Mouse (Mus musculus) myocyte (in vitro differentiated cells): ENCODE data around the gene Col17a1.

Source experiments
- CEBPB ChIP-seq: IDR thresholded peaks from 2 replicates; pipeline ENCODE4 v1.6.1; 2011; ENCODE audit warnings: mild to moderate bottlenecking, moderate library complexity; ENCODE audit not compliant: poor library complexity, insufficient read depth, severe bottlenecking
- MAX ChIP-seq: IDR thresholded peaks from one replicate; pipeline ENCODE4 v1.6.1; 2011; ENCODE audit warnings: low read depth, mild to moderate bottlenecking, control low read depth
- MYOD1 ChIP-seq, 3 experiments: IDR thresholded peaks; one replicate each; pipeline ENCODE4 v1.6.1; 2011; ENCODE audit warnings: control low read depth in 2 of 3, low read depth in 2 of 3, mild to moderate bottlenecking in 2 of 3, moderate library complexity in 1 of 3; ENCODE audit not compliant: insufficient read length in 2 of 3, control insufficient read depth in 1 of 3
- POLR2A ChIP-seq: IDR thresholded peaks from one replicate; pipeline ENCODE4 v1.6.1; 2011; ENCODE audit warnings: low read depth, mild to moderate bottlenecking, control low read depth, moderate library complexity; ENCODE audit not compliant: insufficient read length
- POLR2AphosphoS2 ChIP-seq: IDR thresholded peaks from one replicate; pipeline ENCODE4 v1.6.1; 2011; ENCODE audit warnings: low read depth, control low read depth; ENCODE audit not compliant: insufficient read length
- TCF12 ChIP-seq: IDR thresholded peaks from one replicate; pipeline ENCODE4 v1.6.1; 2011; ENCODE audit warnings: mild to moderate bottlenecking, control low read depth; ENCODE audit not compliant: poor library complexity, insufficient read depth, severe bottlenecking
- USF1 ChIP-seq: IDR thresholded peaks from one replicate; pipeline ENCODE4 v1.6.1; 2011; ENCODE audit warnings: low read depth, mild to moderate bottlenecking, control low read depth, moderate library complexity

DNA sequence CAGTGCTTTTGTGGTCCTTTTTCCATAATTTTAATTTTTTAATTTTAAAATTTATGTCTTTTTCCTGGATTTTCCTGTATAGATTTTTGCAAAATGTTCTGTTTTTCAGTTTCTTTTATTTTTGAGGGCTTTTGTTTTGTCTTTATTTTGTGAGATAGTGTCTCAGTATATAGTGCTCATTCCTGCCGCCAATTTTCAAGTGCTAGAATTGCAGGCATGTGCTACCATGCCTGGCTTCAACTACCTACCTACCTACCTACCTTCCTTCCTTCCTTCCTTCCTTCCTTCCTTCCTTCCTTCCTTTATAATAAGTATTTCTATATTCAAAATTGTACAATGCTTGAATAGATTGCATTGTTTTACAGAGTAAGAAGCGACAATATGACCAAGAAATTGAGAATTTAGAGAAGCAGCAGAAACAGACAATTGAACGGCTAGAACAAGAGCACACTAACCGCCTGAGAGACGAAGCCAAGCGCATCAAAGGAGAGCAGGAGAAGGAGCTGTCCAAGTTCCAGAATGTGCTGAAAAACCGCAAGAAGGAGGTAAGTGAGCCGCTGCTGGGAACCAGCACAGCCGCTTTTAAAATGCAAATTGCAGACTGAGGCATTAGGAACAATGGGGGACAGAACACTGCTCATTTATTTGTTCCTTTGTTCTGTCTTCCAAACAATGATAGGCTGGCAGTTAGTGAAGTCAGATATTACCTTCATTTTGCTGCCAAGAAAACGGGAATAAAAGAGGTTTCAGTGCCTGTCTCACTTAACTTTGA lies 66.8 kb downstream of the Col17a1 start:
- TF ChIP-seq POLR2AphosphoS2 (no peak), POLR2A (no peak), CEBPB (no peak), MAX (no peak), USF1 (no peak), TCF12 (no peak), MYOD1 (IDR thresholded peaks at IDR 0.05; ENCODE audit: control insufficient read depth in 1 of 3, insufficient read length in 2 of 3, low read depth in 2 of 3) (no peak)
